Mouse (Mus musculus) frontal cortex, postnatal 25 days (tissue): ENCODE data around the gene Dydc1.

Experiments used
- DNase-seq, 2 experiments: peaks; one replicate each; pipeline ENCODE4 v3.0.0; 2022; ENCODE audit warnings: low spot score in 2 of 2

Gene Dydc1

GRCm38 (mm10) chr14:41098726-41099125 is 26.0 kb downstream of the Dydc1 start:
- no peak for DNase-seq

DNA sequence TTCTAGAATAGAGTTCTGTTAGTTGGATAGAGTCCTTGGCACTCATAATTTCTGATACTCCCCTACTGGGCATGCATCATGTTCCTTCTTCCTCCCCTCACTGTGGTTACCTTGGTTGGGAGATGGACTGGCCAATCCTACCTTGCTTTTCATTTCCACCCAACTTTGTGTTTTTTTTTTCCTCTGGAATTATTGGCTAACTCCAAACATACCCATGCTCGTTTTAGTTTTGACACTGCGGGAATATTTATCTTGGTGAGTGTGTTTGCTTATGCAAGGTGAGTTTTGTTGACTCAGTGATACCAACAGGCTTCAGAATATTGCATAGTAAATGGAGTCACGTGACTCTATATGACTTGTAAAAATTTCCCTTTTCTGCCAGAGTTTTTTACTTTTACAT is 28.0 kb downstream of the Dydc1 start:
- no peak for DNase-seq

DNA sequence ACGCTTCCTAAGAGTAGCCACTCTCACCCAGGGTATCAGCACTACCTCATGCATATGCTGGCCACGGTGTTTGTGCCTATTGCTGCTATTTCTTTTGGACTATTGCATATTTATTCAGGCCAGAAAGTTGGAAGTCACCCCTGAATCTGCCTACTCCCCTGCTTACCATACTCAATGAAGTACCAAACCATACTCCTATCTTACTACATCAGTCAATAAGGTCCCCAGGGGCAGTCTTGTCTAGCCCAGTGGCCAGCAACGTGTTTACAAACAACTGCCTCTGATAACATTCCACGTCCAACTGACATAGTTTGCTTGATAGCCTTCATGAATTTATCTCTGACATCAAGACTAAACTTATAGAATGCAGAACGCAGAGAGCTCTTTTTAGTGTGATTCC is 28.5 kb downstream of the Dydc1 start:
- DNase-seq, result no peak

- DNase-seq, result no peak
Measured at GRCm38 (mm10) chr14:41102269-41102668, 29.6 kb downstream of the Dydc1 start.

GRCm38 (mm10) chr14:41104853-41105444 is 32.2 kb downstream of the Dydc1 start, which contains the start of gene Mat1a:
Gene Mat1a, plus strand, starts transcription at chr14:41105035.
- no peak for DNase-seq

- no peak for DNase-seq
Measured at GRCm38 (mm10) chr14:41111031-41111668, 38.4 kb downstream of the Dydc1 start.

DNA sequence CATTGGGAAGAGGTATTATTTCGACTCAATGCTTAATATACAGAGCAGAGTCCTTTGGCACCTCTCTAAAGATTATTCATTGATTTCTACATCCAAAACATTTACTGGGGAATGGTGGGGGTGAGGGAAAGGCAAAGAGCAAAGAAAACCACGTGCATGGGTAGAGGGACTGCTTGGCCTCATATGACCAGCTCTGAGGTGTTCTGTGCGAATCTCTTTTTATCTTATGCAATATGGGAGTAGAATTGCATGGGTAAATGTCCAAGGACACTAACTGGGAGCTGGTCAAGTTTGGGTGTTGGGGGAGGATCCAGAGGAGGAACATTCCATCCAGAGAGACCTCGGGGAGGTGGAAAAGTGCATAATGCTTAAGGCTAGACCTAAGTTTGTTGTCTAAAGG is 40.2 kb downstream of the Dydc1 start:
- no peak for DNase-seq

DNA sequence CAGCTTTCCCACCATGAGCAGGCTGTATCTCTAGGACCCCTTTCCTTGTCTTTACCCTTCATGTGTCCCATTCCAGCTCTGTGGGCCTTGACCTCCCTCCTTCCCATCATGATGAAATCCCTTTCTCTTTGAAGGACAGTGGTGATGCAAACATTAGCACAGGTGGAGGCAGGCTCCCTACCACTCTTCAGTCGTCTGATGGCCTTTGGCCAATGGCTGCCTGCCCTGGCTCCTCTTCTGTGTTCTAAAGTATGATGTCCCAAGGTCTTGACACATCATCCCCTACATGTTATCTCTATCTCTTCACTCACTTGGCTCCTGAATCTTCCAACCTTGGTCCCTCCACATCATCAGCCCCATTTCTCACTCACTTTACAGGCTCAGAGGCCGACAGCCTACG is 43.6 kb downstream of the Dydc1 start:
- DNase-seq, result no peak

- no peak for DNase-seq
Measured at GRCm38 (mm10) chr14:41124683-41125082, 52.0 kb downstream of the Dydc1 start.

DNA sequence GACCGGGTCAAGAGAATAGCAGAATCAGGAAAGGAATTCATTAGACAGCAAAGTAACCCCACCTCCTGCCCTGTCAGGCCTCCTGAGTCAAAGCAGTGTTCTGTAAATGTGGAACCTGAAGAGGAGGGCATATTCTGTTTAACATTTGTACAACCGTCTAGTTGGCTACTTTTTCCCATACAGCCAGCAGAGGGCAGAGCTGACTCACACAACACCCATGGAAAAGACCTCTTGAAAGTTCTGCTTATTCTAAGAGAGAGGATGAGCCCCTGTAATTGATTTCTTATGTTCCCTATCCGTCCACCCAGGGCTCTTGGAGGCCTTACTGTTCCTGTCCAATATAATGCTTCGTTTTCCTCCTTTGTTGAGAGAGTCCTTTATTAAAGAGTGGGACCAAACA is 55.3 kb downstream of the Dydc1 start:
- peak; percentile 8 to 9 for DNase-seq

- DNase-seq, result no peak
Measured at GRCm38 (mm10) chr14:41131540-41131939, 58.8 kb downstream of the Dydc1 start, which contains the start of gene Sftpa1. Gene Sftpa1, plus strand, starts transcription at chr14:41131782.

GRCm38 (mm10) chr14:41137006-41137405 is 64.3 kb downstream of the Dydc1 start:
- no peak for DNase-seq

GRCm38 (mm10) chr14:41140686-41141085 is 68.0 kb downstream of the Dydc1 start:
- DNase-seq, result no peak
